Mouse (Mus musculus): ENCODE results near the gene Alyref. TPM values are rescaled to one million over a fixed set of nuclear protein-coding genes. Genes with fewer than 3 reads are reported as not detected.

Alyref gene
- 10 to 100 TPM; 59.7 to 67.5 TPM for total RNA-seq (2021)

- DNase-seq (ENCODE audit: low spot score in 2 of 2), result peak; percentile 92 to 94
- intact Hi-C loops (cut with DNase I), result no loop called here
These were observed at the start of gene Alyref, which contains the start of gene Anapc11 for GRCm38 (mm10) chr11:120598283-120598989. TSS of gene Alyref (minus strand) at chr11:120598365. TSS of gene Anapc11 (plus strand) at chr11:120598421.

DNA sequence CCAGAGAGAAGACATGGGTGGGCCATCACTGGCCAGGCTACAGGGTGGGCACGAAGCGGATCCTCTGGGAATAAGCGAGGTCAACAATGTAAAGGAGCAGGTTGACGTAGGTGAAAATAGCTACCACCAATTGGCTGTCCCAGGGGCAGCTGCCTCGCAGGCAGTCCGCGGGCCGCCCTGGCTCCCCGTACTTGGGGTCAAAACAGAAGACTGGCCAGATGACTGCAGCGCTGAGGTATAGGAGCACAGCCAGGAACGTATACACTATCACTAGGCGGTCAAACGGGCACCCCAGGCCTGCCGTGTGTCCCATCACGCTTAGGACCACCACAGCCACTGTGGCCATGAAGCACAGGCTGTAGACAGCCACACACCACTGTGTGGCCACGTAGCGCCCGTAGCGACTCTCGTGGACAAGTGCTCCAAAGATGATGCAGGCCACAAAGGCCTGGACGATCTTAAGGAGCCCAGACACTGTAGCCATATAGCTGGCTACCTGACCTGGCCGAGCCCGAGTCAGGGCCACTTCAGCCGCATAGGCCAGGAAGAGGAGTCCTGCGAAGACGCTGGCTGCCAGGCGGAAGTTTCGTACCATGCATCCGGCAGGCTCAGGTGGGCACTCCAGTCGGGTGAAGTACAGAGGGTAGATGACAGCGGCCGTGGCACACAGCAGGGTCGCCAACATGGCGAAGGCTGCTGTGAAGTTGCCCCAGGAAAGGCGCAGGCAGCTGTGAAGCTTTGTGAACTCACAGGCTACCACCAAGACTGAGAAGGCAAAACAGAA is 49.1 kb upstream of the Alyref start:
- no peak for DNase-seq (ENCODE audit: low spot score in 2 of 2)
- intact Hi-C loops (cut with DNase I), result no loop called here

DNA sequence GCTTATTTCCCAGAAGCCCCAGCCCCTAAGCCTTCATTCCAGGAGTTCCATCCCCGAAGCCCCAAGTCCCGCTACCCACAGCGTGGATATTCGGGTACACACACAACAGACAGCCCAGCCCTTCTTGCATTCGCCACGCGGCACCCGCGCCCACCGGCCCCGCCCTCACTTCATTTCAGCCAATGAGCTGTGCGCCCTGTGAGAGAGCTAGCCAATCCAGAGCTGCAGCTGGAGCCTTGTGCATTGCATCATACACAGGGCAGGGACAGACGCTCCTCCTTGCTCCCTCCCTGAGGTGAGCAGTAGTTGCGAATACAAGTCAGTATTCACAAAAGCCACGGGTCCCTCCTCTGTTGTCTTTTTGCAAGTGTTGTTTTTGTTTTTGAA is 45.4 kb upstream of the Alyref start, which contains the start of gene Pycr1:
TSS of gene Pycr1 (minus strand) at position 169 of the 387 bp plus-strand sequence.
- intact Hi-C loops (cut with DNase I), result no loop called here
- DNase-seq (ENCODE audit: low spot score in 2 of 2), result peak; percentile 89 to 93

- intact Hi-C loops (cut with DNase I), result no loop called here
These were observed 44.9 kb upstream of the Alyref start for GRCm38 (mm10) chr11:120642939-120643600.

DNA sequence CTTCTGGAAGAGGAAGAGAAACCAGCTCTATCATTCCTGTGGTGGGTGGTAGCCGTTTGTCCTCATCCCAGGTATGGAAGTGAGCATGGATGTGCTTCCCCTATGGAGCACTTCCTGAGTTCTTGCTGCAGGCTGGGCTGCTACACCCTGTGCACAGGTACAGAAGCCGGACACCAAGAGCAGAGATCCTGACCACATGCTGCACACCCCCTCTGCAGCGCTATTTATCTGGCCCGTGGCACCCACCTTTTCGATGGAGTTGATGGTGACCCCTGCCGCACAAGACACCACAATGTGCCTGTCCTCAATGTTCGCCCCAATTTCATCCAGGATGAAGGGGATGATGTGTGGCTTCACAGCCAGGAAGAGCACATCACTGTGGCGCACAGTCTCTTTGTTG is 43.7 kb upstream of the Alyref start:
- intact Hi-C loops (cut with DNase I), result no loop called here
- DNase-seq (ENCODE audit: low spot score in 2 of 2), result no peak

More at GRCm38 (mm10) chr11:120642939-120643600, 44.9 kb upstream of the Alyref start:
- DNase-seq (ENCODE audit: low spot score in 2 of 2), result no peak

GRCm38 (mm10) chr11:120641255-120641654 is 43.1 kb upstream of the Alyref start:
- intact Hi-C loops (cut with DNase I), result no loop called here

DNA sequence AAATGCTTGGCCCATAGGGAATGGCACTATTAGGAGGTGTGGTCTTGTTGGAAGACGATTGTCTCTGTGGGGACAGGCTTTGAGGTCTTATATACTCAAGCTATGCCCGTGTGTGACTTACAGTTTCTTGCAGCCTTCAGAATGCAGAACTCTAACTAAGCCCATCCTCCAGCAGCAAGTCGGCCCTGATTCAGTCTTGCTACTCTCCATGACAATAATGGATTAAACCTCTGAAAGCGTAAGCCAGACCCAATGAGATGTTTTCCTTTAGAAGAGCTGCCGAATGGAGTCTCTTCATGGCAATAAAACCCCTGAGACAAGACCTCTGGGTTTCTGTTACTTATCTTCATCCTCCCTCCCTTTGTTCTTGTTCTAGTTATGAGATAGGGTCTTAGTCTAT is 36.6 kb upstream of the Alyref start:
- DNase-seq (ENCODE audit: low spot score in 2 of 2), result no peak
- intact Hi-C loops (cut with DNase I), result no loop called here

More at GRCm38 (mm10) chr11:120641255-120641654, 43.1 kb upstream of the Alyref start:
- no peak for DNase-seq (ENCODE audit: low spot score in 2 of 2)

GRCm38 (mm10) chr11:120633520-120634343 is 35.6 kb upstream of the Alyref start, which contains the start of gene Mafg:
TSS of gene Mafg (minus strand) at chr11:120633600.
- intact Hi-C loops (cut with DNase I), result no loop called here
- peak; percentile 90 to 92 for DNase-seq (ENCODE audit: low spot score in 2 of 2)

DNA sequence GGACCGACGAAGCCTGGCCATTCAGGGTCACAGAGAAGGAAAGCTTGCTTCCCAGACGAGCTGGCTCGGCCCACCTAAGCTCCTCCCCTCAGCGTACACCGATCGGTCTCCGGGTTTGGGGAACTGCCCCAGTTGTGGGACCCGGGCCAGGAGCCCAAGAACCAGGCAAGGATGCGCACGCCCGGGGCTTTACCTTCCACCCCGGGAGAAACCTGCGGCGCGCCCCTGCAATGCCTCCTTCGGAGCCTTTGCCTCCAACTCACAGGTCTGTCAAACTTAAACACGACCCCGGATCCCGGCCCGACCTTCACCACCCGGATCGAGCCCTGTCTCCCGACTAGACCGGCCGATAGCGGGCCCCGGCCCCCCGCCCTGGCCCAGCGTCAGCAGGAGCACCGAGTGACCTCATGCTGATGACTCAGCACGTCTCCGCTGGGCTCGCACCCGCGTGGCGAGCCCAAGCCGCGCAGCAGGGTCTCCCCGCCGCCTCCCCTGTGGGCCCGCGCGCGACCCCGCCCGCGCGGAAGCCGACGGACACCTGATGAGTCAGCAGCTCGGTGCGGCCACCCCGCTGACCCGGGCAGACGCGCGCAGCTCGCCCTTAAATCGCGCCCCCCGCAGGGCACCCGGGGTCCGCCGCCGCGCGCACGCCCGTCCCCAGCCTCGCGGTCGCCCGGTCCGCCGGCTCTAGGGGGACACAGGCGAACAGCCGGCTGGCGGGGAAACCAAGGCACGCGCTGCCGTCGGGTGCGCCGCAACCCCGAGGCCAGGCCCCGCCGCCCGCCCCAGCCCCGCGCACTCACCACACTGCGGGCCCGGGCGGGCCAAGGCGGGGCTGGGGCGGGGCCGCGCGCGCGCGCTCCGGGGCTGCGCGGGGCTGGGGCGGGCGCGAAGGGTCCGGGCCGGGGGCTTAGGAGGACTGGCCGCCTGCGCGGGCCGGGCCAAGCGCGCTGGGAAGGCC is 34.7 kb upstream of the Alyref start:
- DNase-seq (ENCODE audit: low spot score in 2 of 2), result peak; percentile 64 to 69
- intact Hi-C loops (cut with DNase I), result no loop called here

DNA sequence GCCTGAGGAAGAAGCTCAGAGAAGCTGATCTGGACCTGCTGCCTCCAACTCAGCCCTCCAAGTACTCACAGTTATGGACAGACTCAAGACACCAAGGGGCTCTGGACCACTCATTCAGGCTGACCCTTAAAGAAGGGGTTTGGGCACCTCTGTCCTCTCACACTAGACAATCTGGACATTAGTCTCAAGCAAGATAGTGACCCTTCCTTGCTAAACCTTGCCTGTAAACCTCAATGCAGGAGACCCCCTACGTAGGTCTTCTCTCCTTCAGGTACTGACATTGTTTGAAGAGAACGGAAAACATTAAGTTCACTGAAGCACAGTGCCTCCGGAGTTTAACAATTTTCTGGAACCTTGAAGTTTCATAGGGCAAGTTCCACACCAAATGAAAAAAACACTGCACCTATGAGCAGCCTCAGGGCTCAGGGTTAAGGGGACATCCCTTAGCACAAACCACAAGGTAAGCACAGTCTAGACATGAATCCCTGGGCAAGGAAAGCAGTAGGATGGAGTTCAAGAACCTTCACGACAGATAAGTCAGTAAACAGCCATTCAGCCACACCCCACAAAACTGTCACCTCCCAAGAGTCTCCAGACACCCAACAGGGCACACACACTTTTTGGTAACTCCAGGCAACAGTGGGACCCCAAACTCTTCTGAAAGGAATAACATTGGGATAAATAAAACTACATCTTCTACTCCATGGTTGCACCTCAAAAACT is 33.7 kb upstream of the Alyref start:
- intact Hi-C loops (cut with DNase I), result no loop called here
- no peak for DNase-seq (ENCODE audit: low spot score in 2 of 2)

- DNase-seq (ENCODE audit: low spot score in 2 of 2), result no peak
- intact Hi-C loops (cut with DNase I), result no loop called here
These were observed 32.9 kb upstream of the Alyref start for GRCm38 (mm10) chr11:120630881-120631725.

DNA sequence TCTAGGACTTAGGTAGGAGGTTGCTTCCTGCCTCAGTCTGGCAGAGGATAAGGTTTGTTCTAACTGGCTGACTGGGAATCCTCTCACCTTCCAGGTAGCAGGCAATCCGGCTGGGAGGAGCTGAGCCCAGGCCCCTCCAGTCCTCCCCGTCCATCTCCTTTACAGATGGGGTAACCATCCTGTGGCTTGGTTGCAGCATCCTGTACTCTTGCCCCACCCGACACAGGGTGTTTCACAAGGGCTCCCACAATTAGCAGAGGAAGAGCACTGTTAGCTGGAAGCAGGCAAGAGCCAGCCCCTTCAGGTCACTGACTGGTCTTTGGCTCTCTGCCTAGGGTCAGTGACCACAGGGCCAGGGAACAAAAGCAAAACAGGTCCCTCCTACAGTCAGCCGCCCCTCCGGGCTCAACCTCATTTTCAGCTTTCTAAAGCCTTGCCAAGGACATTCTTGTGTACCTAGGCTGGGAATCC is 32.3 kb upstream of the Alyref start:
- intact Hi-C loops (cut with DNase I), result no loop called here
- DNase-seq (ENCODE audit: low spot score in 2 of 2), result no peak

DNA sequence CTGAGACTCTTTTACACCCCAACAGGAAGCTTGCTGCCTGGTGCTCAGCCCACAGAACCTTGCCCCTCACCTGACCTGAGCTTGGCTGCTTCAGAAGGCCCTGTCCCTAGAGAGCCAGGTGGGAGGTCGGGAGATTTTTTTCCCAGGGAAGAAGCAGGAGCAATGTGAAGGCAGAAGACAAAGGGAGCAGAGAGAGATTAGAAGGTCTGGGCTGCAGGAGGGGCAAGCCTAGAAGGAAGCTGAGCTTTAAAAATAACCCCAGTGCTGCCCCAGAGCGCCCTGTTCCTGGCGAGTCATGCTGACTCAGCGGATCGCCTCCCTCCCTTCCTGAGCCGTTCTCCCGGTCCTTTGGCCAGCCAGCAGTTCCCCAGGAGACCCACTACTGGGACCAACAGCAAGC is 31.7 kb upstream of the Alyref start:
- no peak for DNase-seq (ENCODE audit: low spot score in 2 of 2)
- intact Hi-C loops (cut with DNase I), result no loop called here

- DNase-seq (ENCODE audit: low spot score in 2 of 2), result no peak
- intact Hi-C loops (cut with DNase I), result no loop called here
These were observed 31.2 kb upstream of the Alyref start for GRCm38 (mm10) chr11:120629341-120629730.

- DNase-seq (ENCODE audit: low spot score in 2 of 2), result no peak
- intact Hi-C loops (cut with DNase I), result no loop called here
These were observed 30.6 kb upstream of the Alyref start for GRCm38 (mm10) chr11:120628601-120629340.

Data from left cerebral cortex, postnatal 36 days (tissue).